In the genomic region with DNA sequence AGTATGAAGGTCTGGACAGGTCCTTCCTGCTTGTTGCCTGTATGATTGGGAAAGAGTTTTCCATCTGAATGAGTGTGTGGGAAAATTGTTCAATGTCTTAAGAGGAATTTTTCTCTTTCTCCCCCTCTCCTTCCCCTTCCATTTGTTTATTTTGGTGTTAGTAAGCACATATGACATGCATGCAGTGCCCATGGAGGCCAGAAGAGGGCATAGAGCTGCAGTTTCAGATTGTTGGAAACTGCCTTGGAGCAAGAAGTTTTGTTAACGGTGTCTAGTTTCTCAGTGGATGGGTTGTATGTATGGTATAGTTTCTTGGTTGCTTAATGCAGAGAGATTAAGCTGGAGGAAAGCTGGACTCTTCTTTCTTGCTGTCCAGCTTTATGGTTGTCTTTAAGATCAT, we compare ENCODE assay signal across 8 mouse cellular contexts.
DNase-seq lines count a peak whose midpoint lies in the region; ATAC-seq lines count a peak whose summit lies in the region.

No protein-coding gene starts in this region.

- no peak overlapping the region for H3K4me2 ChIP-seq in hindbrain, embryonic 14.5 days (replicated peaks)
- no peak overlapping the region for H3K4me2 ChIP-seq in hindbrain, embryonic 12.5 days (replicated peaks)
- H3K4me2 ChIP-seq in midbrain, embryonic 13.5 days (replicated peaks) = no peak overlapping the region

- peak; percentile 50 for DNase-seq in hindbrain, embryonic 14.5 days (ENCODE audit: low spot score)
- peak; percentile 46 to 69 for DNase-seq in CD8-positive naive resting alpha-beta T cell, adult 2 months (ENCODE audit: low read depth in 2 of 2, low spot score in 2 of 2)
- peak; percentile 34 for DNase-seq in WW6 (ENCODE audit: low read depth, low spot score)
- peak; percentile 24 for DNase-seq in fibroblast of lung, adult 2 months (ENCODE audit: low read depth)
- peak; percentile 47 to 54 for DNase-seq in left cerebral cortex, postnatal 14 days (ENCODE audit: low spot score in 2 of 2)
- DNase-seq in retina, postnatal 1 day = peak; percentile 63

- H3K27ac ChIP-seq in hindbrain, embryonic 14.5 days = no peak overlapping the region
- H3K27ac ChIP-seq in hindbrain, embryonic 12.5 days = no peak overlapping the region
- no peak overlapping the region for H3K27ac ChIP-seq in midbrain, embryonic 13.5 days

- WGBS in hindbrain, embryonic 14.5 days = 42% methylated on average over 1 of the region's 1 CpGs
- 67% methylated on average over 1 of the region's 1 CpGs for WGBS in hindbrain, embryonic 12.5 days
- WGBS in midbrain, embryonic 13.5 days = 50% methylated on average over 1 of the region's 1 CpGs

- intact Hi-C loops in left cerebral cortex, postnatal 14 days (cut with DNase I) = no loop called here

- no peaks in the 10 kb centered on the region for H3K27me3 ChIP-seq in hindbrain, embryonic 14.5 days (ENCODE audit: control insufficient read depth, insufficient read depth, low read length)
- no peaks in the 10 kb centered on the region for H3K27me3 ChIP-seq in hindbrain, embryonic 12.5 days
- H3K27me3 ChIP-seq in midbrain, embryonic 13.5 days = no peaks in the 10 kb centered on the region

- H3K4me1 ChIP-seq in hindbrain, embryonic 14.5 days (replicated peaks; ENCODE audit: control insufficient read depth, insufficient read depth, low read length) = no peaks in the 10 kb centered on the region
- 0 out of 2 replicates have a peak, but pooled peaks cover 2% of the 10 kb centered on the region for H3K4me1 ChIP-seq in hindbrain, embryonic 12.5 days
- peaks cover 7% of the 10 kb centered on the region; the same call in 1 of the 2 replicates for H3K4me1 ChIP-seq in midbrain, embryonic 13.5 days (replicated peaks)

- H3K9ac ChIP-seq in hindbrain, embryonic 14.5 days = no peak overlapping the region
- no peak overlapping the region for H3K9ac ChIP-seq in hindbrain, embryonic 12.5 days
- no peak overlapping the region for H3K9ac ChIP-seq in midbrain, embryonic 13.5 days (replicated peaks)

- no peak overlapping the region for H3K4me3 ChIP-seq in hindbrain, embryonic 14.5 days (replicated peaks; ENCODE audit: low read length)
- no peak overlapping the region for H3K4me3 ChIP-seq in hindbrain, embryonic 12.5 days
- H3K4me3 ChIP-seq in midbrain, embryonic 13.5 days (replicated peaks) = no peak overlapping the region

- no peaks in the 10 kb centered on the region for H3K36me3 ChIP-seq in hindbrain, embryonic 14.5 days (replicated peaks; ENCODE audit: control insufficient read depth, insufficient read depth)
- H3K36me3 ChIP-seq in hindbrain, embryonic 12.5 days = no peaks in the 10 kb centered on the region
- no peaks in the 10 kb centered on the region for H3K36me3 ChIP-seq in midbrain, embryonic 13.5 days

- no peaks in the 10 kb centered on the region for H3K9me3 ChIP-seq in hindbrain, embryonic 14.5 days (ENCODE audit: control insufficient read depth, low read length)
- H3K9me3 ChIP-seq in hindbrain, embryonic 12.5 days (replicated peaks) = no peaks in the 10 kb centered on the region
- no peaks in the 10 kb centered on the region for H3K9me3 ChIP-seq in midbrain, embryonic 13.5 days

- no peak for ATAC-seq in hindbrain, embryonic 14.5 days (ENCODE audit: low FRiP score)
- ATAC-seq in hindbrain, embryonic 12.5 days (ENCODE audit: low FRiP score) = no peak
- ATAC-seq in midbrain, embryonic 13.5 days = no peak
